Mouse (Mus musculus): ENCODE data around the gene Gm37240. TPM values are rescaled to one million over a fixed set of nuclear protein-coding genes. Genes with fewer than 3 reads are reported as not detected.

Gm37240 gene
- 15.9 TPM for polyA plus RNA-seq (2014; fragmentation: Illumina TruSeq; extraction: RNeasy Lipid Tissue Mini Kit (QIAGEN cat#74804); ENCODE audit: low read depth, low replicate concordance)

DNA sequence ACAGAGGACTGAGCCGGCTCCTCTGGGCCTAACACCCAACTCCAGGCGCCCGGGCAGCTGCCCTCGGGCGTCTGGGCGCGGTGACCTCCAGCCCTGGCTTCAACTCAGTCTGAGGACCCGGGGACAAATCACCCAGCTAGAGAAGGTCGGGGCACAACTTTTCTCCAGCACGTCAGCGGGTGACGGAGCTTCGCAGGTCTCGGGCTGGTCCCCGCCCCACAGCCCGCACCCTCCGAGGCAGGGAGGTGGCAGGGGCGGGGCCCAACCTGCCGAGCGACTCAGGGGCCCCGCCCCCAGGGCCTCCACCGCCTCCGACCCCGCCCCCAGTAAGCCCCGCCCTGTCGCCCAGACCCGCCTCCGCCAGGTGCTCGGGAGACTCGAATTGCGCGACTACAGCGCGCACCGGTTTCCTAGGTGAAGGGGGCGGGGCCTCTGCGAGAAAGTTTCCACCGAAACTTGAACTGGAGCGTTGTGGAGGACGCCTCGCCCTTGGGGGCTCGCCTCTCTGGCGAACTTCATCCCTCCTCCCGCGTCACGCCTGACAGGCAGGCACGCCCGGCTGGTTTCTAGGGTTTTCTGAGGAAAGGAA is at the start of gene Gm37240, which contains the start of gene Glt28d2:
Gene Gm37240 (minus strand): TSS at position 280 of the 589 bp plus-strand sequence.
Gene Glt28d2 (minus strand): TSS at position 278 of the 589 bp plus-strand sequence.

DNA sequence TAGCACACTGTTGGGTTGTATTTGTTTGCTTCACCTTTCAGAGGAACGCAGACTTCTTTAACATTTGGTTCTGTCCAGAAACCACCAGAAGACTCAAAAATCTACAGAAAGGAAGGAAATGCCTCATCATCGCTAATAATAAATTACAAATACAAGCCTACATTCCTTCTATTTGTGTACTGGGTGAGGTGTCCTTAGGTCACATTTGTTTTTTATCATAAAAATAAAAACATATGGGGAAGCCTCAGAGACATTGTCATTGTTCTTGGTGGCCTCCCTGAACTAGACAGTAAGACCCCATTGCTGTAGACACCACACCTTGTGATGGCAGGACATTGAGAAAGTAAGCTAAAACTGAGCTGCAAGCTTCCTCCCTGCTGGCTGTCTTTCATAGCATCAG is 70.1 kb downstream of the Gm37240 start, which contains the start of gene Fam160a1:
Gene Fam160a1 (minus strand): TSS at position 101 of the 400 bp plus-strand sequence.

DNA sequence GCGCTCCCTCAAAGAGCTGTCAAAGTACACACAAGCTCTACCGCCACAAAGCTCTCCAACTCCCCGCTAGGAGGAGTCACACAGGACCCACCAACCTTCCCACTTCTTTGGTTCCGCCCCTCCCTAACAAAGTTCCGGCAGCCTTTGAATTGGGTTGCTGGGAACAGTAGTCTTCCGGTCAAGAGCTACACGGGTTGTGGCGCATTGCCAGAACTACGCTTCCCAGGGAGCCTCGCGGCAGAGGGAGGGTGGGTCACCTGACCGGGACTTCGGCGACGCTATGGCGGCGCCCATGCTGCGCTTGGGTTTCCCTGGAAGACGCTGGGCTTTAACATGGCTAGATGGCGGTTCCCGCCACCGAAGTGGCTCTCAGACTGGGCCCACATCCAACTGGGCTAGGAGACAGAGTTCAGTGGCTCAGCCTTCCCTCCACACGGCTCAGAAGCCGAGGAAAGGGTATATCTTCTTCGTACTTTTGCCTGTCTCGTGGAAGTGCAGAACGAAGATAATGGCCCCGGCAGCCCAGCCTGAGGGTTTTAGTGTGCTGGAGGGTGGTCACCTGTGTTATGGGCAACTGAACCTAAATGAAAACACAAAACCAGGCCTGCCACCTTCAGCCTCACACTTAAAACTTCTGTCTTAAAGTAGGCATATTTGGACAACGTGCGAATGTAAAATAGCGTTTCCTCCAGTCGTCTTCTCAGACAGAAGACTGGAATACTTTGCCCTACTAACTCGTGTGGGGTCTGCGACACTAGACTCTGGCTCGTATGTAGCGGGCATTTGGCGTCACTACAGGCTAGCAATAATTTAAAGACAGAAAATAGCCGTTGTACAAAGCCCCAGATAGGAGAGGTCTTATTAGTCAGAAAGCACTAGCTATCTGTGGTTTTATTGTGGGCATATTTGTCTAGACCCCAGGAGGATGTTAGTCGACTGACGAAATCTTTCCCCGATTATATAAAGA is 313.2 kb downstream of the Gm37240 start, which contains the start of gene Gatb:
Gene Gatb (plus strand): TSS at position 256 of the 967 bp plus-strand sequence.

GRCm38 (mm10) chr3:84814762-84815381 is 1072.4 kb downstream of the Gm37240 start, which contains the start of gene Fbxw7:
Gene Fbxw7, plus strand, starts transcription at chr3:84815268.

DNA sequence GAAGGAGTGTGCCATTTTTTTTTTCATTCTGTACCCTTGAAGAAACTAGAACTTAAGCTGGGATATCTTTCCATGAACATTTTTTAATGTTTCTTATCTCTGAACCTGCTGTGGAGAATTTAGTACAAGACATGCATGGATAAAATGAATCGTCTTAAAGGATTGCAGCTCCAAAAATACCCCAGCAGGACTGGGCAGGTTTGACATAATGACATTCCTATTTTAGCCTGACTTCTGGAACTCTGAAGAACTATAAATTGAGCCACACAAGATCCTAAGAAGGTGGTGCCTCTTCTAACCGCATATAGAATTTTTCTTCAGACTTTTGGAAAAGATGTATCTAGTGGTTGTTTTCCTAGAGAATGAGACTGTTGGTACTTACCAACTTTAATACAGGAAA is 1294.0 kb downstream of the Gm37240 start, which contains the start of gene Tigd4:
Gene Tigd4 (plus strand): TSS at position 301 of the 400 bp plus-strand sequence.

GRCm38 (mm10) chr3:84582023-84582912 is 1305.0 kb downstream of the Gm37240 start, which contains the start of gene Arfip1:
Gene Arfip1, minus strand, starts transcription at chr3:84582625.

GRCm38 (mm10) chr3:84480006-84480897 is 1407.1 kb downstream of the Gm37240 start, which contains the start of gene Fhdc1:
Gene Fhdc1, minus strand, starts transcription at chr3:84480429.

Other genes starting within 250 kb of the Gm37240 start
- gene Fam160a1, start 70.2 kb downstream of the Gm37240 start, polyA plus RNA-seq (2014; fragmentation: Illumina TruSeq; extraction: RNeasy Lipid Tissue Mini Kit (QIAGEN cat#74804); ENCODE audit: low read depth, low replicate concordance) = 29.2 TPM
- 3.6 TPM for gene Glt28d2, start within 50 bp of the Gm37240 start, polyA plus RNA-seq (2014; fragmentation: Illumina TruSeq; extraction: RNeasy Lipid Tissue Mini Kit (QIAGEN cat#74804); ENCODE audit: low read depth, low replicate concordance)
- 10.2 TPM for gene Sh3d19, start 83.6 kb upstream of the Gm37240 start, polyA plus RNA-seq (2014; fragmentation: Illumina TruSeq; extraction: RNeasy Lipid Tissue Mini Kit (QIAGEN cat#74804); ENCODE audit: low read depth, low replicate concordance)
- gene Prss48, start 115.0 kb upstream of the Gm37240 start, polyA plus RNA-seq (2014; fragmentation: Illumina TruSeq; extraction: RNeasy Lipid Tissue Mini Kit (QIAGEN cat#74804); ENCODE audit: low read depth, low replicate concordance) = not detected